In genomic region chr7:96817030-96817674, GRCm38 (mm10) we compare ENCODE assay signal across 8 mouse cellular contexts.
A peak's percentile ranks its signal among the peaks of the same experiment; 100 is the strongest.
DNase-seq lines count a peak whose midpoint lies in the region; ATAC-seq and TF ChIP-seq lines count a peak whose summit lies in the region.

No protein-coding gene starts in this region.

- dilution Hi-C loops in CH12.LX (cut with MboI; ENCODE audit: extremely low pct_ligation_motif_present, extremely low pct_unique_long_range_greater_than_20kb, low sequenced_read_pairs), result no loop called here

- peak; percentile 7 for DNase-seq in kidney, adult 9 months
- DNase-seq in kidney, adult 18-20 months, result no peak
- peak; percentile 58 for DNase-seq in CH12.LX (ENCODE audit: extremely low read depth)
- peak; percentile 38 for DNase-seq in skeletal muscle tissue, adult 2 months (ENCODE audit: low read depth, low spot score)
- DNase-seq in spleen, postnatal 14 days (ENCODE audit: low spot score in 2 of 2), result no peak

- peak overlapping the region; percentile 76; the same call in 1 of the 2 replicates for H3K4me2 ChIP-seq in CH12.LX (ENCODE audit: insufficient read depth, low read depth, poor library complexity, severe bottlenecking)
- H3K4me2 ChIP-seq in hindbrain, embryonic 12.5 days (replicated peaks), result no peak overlapping the region

- in situ Hi-C loops in CH12.LX (cut with MboI; ENCODE audit: low pct_ligation_motif_present, low pct_unique_long_range_greater_than_20kb, low sequenced_read_pairs), result no loop called here

- H3K27ac ChIP-seq in CH12.LX (ENCODE audit: insufficient read depth, low read depth), result peak overlapping the region; percentile 79
- peak overlapping the region; percentile 45; the same call in 1 of the 2 replicates for H3K27ac ChIP-seq in hindbrain, embryonic 12.5 days

- no peak for TF ChIP-seq CTCF in CH12.LX (conservative IDR thresholded peaks at IDR 0.05 in 1 of 2, IDR thresholded peaks at IDR 0.05 in 1 of 2; ENCODE audit: low read depth in 2 of 2, low read length in 2 of 2)

- H3K9me3 ChIP-seq in CH12.LX (replicated peaks; ENCODE audit: low read length), result peaks cover 4% of the 10 kb centered on the region
- no peaks in the 10 kb centered on the region for H3K9me3 ChIP-seq in hindbrain, embryonic 12.5 days (replicated peaks)

- no peak for TF ChIP-seq EP300 in CH12.LX (IDR thresholded peaks at IDR 0.05; ENCODE audit: low read length)

- H3K27me3 ChIP-seq in CH12.LX (replicated peaks), result no peaks in the 10 kb centered on the region
- no peaks in the 10 kb centered on the region for H3K27me3 ChIP-seq in hindbrain, embryonic 12.5 days

- TF ChIP-seq POLR2A in CH12.LX (IDR thresholded peaks at IDR 0.05; ENCODE audit: low read depth, low read length), result no peak

- peak overlapping the region in 1 of 3 experiments; percentile 29 for H3K4me3 ChIP-seq in CH12.LX (replicated peaks in 1 of 3; ENCODE audit: low read depth in 2 of 3, low read length in 2 of 3, poor library complexity in 1 of 3)
- no peak overlapping the region for H3K4me3 ChIP-seq in hindbrain, embryonic 12.5 days

- peak; percentile 42; the same call in 1 of the 2 replicates for ATAC-seq in common myeloid progenitor, adult 5-6 weeks (replicated peaks; ENCODE audit: low read depth, poor library complexity, severe bottlenecking)
- no peak for ATAC-seq in hindbrain, embryonic 12.5 days (ENCODE audit: low FRiP score)
- no peak for ATAC-seq in erythroblast, adult 5-6 weeks (replicated peaks; ENCODE audit: low FRiP score, poor library complexity, severe bottlenecking)

- peak overlapping the region; percentile 80 for H3K9ac ChIP-seq in CH12.LX (ENCODE audit: insufficient read depth, low read depth)
- no peak overlapping the region for H3K9ac ChIP-seq in hindbrain, embryonic 12.5 days

- WGBS in hindbrain, embryonic 12.5 days, result 33% methylated on average over 6 of the region's 6 CpGs

- H3K4me1 ChIP-seq in CH12.LX (ENCODE audit: control insufficient read depth in 1 of 2, insufficient read depth in 2 of 2), result peaks cover 20 to 62% of the 10 kb centered on the region in 2 experiments
- H3K4me1 ChIP-seq in hindbrain, embryonic 12.5 days, result peaks cover 37% of the 10 kb centered on the region

- TF ChIP-seq RAD21 in CH12.LX (IDR thresholded peaks at IDR 0.05; ENCODE audit: low read depth, low read length), result no peak

- H3K36me3 ChIP-seq in CH12.LX (replicated peaks in 1 of 2; ENCODE audit: control insufficient read depth in 1 of 2, insufficient read depth in 1 of 2, low read length in 1 of 2), result no peaks in the 10 kb centered on the region
- H3K36me3 ChIP-seq in hindbrain, embryonic 12.5 days, result no peaks in the 10 kb centered on the region

- no peaks in the 10 kb centered on the region for H3K79me2 ChIP-seq in CH12.LX (replicated peaks; ENCODE audit: control insufficient read depth, extremely low read depth, insufficient read depth, poor library complexity, severe bottlenecking)

TF ChIP-seq in CH12.LX, 34 proteins besides CTCF, POLR2A, EP300 and RAD21:
- TF ChIP-seq MEF2A (IDR thresholded peaks at IDR 0.05; ENCODE audit: borderline replicate concordance, low read depth, low read length), result peak; percentile 56; the same call in 1 of the 2 replicates
- TF ChIP-seq JUN (IDR thresholded peaks at IDR 0.05; ENCODE audit: insufficient read depth, low read depth, low read length), result no peak
- no peak for TF ChIP-seq CHD1 (IDR thresholded peaks at IDR 0.05; ENCODE audit: low read depth, low read length)
- TF ChIP-seq ETS1 (conservative IDR thresholded peaks at IDR 0.05; ENCODE audit: low read depth, low read length), result peak; percentile 38; the same call in 1 of the 2 replicates
- TF ChIP-seq MAFK (IDR thresholded peaks at IDR 0.05; ENCODE audit: insufficient replicate concordance, low read length), result no peak
- TF ChIP-seq MXI1 (IDR thresholded peaks at IDR 0.05; ENCODE audit: low read depth, low read length), result no peak
- 0 out of 2 replicates have a peak, but pooled peaks have one; percentile 35 for TF ChIP-seq CHD2 (IDR thresholded peaks at IDR 0.05; ENCODE audit: low read length)
- peak; percentile 13; the same call in 1 of the 2 replicates for TF ChIP-seq IRF4 (IDR thresholded peaks at IDR 0.05; ENCODE audit: low read depth, low read length)
- TF ChIP-seq ZC3H11A (IDR thresholded peaks at IDR 0.05; ENCODE audit: low read depth, low read length), result no peak
- TF ChIP-seq TBP (conservative IDR thresholded peaks at IDR 0.05; ENCODE audit: low read depth, low read length), result no peak
- TF ChIP-seq ELF1 (IDR thresholded peaks at IDR 0.05; ENCODE audit: low read depth, low read length), result 0 out of 2 replicates have a peak, but pooled peaks have one; percentile 47
- no peak for TF ChIP-seq NRF1 (IDR thresholded peaks at IDR 0.05; ENCODE audit: low read depth, low read length)
- peak; percentile 40; the same call in 1 of the 2 replicates for TF ChIP-seq TCF12 (IDR thresholded peaks at IDR 0.05; ENCODE audit: low read depth, low read length)

Comparison
In these comparisons a context has a peak if more than half of its experiments do, and no peak if none do; other contexts are left out.
1. DNase-seq: peak in kidney, adult 9 months (single experiment), CH12.LX (single experiment) and skeletal muscle tissue, adult 2 months (single experiment); none in kidney, adult 18-20 months (single experiment) and spleen, postnatal 14 days (0 of 2).